Mouse (Mus musculus): Measurements from ENCODE around the gene Ciz1. TPM values are rescaled to one million over a fixed set of nuclear protein-coding genes. Genes with fewer than 3 reads are reported as not detected.
"Not testable (repeated sequence)": the region's sequence is repeated elsewhere in the genome, so short reads cannot be mapped to it uniquely, and the experiment has no call there.

Ciz1 gene
- polyA plus RNA-seq, 1 experiment from 2014 or later = 46.9 TPM

- ATAC-seq (ENCODE audit: low FRiP score); H3K27me3 ChIP-seq (ENCODE audit: control insufficient read depth, insufficient read depth, low read length); H3K27ac ChIP-seq (ENCODE audit: low read depth, low read length); H3K36me3 ChIP-seq (ENCODE audit: control insufficient read depth, insufficient read depth, low read length); DNase-seq (ENCODE audit: low spot score, missing footprints); H3K9me3 ChIP-seq (ENCODE audit: control insufficient read depth, low read length): not testable (repeated sequence)
- 45% methylated on average over 5 of the region's 5 CpGs for WGBS
- H3K4me1 ChIP-seq (ENCODE audit: control insufficient read depth, insufficient read depth, low read length) = peaks cover 13% of the 10 kb centered on the region
- peak overlapping the region; percentile 90 for H3K4me2 ChIP-seq
- peak overlapping the region; percentile 93 for H3K9ac ChIP-seq (ENCODE audit: low read length)
- peak overlapping the region; percentile 79 for H3K4me3 ChIP-seq (ENCODE audit: low read depth, low read length)
Observed at GRCm38 (mm10) chr2:32362274-32362673, 10.1 kb downstream of the Ciz1 start.

- under 1% methylated on average over 53 of the region's 53 CpGs for WGBS
- Histone ChIP-seq H3K27me3 (ENCODE audit: control insufficient read depth, insufficient read depth, low read length) (peaks cover 7% of the 10 kb centered on the region; the same call in 1 of the 2 replicates), H3K4me1 (ENCODE audit: control insufficient read depth, insufficient read depth, low read length) (peaks cover 13% of the 10 kb centered on the region), H3K36me3 (ENCODE audit: control insufficient read depth, insufficient read depth, low read length) (peaks cover 7% of the 10 kb centered on the region), H3K4me2 (peak overlapping the region; percentile 90), H3K4me3 (ENCODE audit: low read depth, low read length) (peak overlapping the region; percentile 79), H3K9me3 (ENCODE audit: control insufficient read depth, low read length) (no peaks in the 10 kb centered on the region), H3K27ac (ENCODE audit: low read depth, low read length) (peak overlapping the region; percentile 64), H3K9ac (ENCODE audit: low read length) (peak overlapping the region; percentile 93)
- ATAC-seq (ENCODE audit: low FRiP score) (peak; percentile 81), DNase-seq (ENCODE audit: low spot score, missing footprints) (peak; percentile 100)
Observed at GRCm38 (mm10) chr2:32362817-32363340, 10.8 kb downstream of the Ciz1 start.

GRCm38 (mm10) chr2:32363376-32364106 is 11.4 kb downstream of the Ciz1 start:
- peak overlapping the region; percentile 64 for H3K27ac ChIP-seq (ENCODE audit: low read depth, low read length)
- H3K9me3 ChIP-seq (ENCODE audit: control insufficient read depth, low read length) = no peaks in the 10 kb centered on the region
- peak overlapping the region; percentile 90 for H3K4me2 ChIP-seq
- DNase-seq (ENCODE audit: low spot score, missing footprints) = peak; percentile 89
- peak overlapping the region; percentile 79 for H3K4me3 ChIP-seq (ENCODE audit: low read depth, low read length)
- H3K27me3 ChIP-seq (ENCODE audit: control insufficient read depth, insufficient read depth, low read length) = peaks cover 7% of the 10 kb centered on the region; the same call in 1 of the 2 replicates
- peak; percentile 31; the same call in 1 of the 2 replicates for ATAC-seq (ENCODE audit: low FRiP score)
- peak overlapping the region; percentile 93 for H3K9ac ChIP-seq (ENCODE audit: low read length)
- peaks cover 7% of the 10 kb centered on the region for H3K36me3 ChIP-seq (ENCODE audit: control insufficient read depth, insufficient read depth, low read length)
- H3K4me1 ChIP-seq (ENCODE audit: control insufficient read depth, insufficient read depth, low read length) = peaks cover 13% of the 10 kb centered on the region
- WGBS = 12% methylated on average over 19 of the region's 19 CpGs

- H3K36me3 ChIP-seq (ENCODE audit: control insufficient read depth, insufficient read depth, low read length) = peaks cover 7% of the 10 kb centered on the region
- 89% methylated on average over 8 of the region's 8 CpGs for WGBS
Observed at GRCm38 (mm10) chr2:32364121-32364520, 12.0 kb downstream of the Ciz1 start.

GRCm38 (mm10) chr2:32367315-32367714 is 15.2 kb downstream of the Ciz1 start:
- Histone ChIP-seq H3K27ac (ENCODE audit: low read depth, low read length) (no peak overlapping the region), H3K27me3 (ENCODE audit: control insufficient read depth, insufficient read depth, low read length) (no peaks in the 10 kb centered on the region), H3K9me3 (ENCODE audit: control insufficient read depth, low read length) (no peaks in the 10 kb centered on the region), H3K4me3 (ENCODE audit: low read depth, low read length) (no peak overlapping the region), H3K4me1 (ENCODE audit: control insufficient read depth, insufficient read depth, low read length) (peaks cover 7% of the 10 kb centered on the region), H3K4me2 (no peak overlapping the region), H3K36me3 (ENCODE audit: control insufficient read depth, insufficient read depth, low read length) (peaks cover 22% of the 10 kb centered on the region), H3K9ac (ENCODE audit: low read length) (no peak overlapping the region)
- DNase-seq (ENCODE audit: low spot score, missing footprints) (no peak), ATAC-seq (ENCODE audit: low FRiP score) (no peak)
- WGBS = 92% methylated on average over 5 of the region's 5 CpGs

More at GRCm38 (mm10) chr2:32364121-32364520, 12.0 kb downstream of the Ciz1 start:
- Histone ChIP-seq H3K4me2 (peak overlapping the region; percentile 90; the same call in 1 of the 2 replicates), H3K4me1 (ENCODE audit: control insufficient read depth, insufficient read depth, low read length) (peaks cover 13% of the 10 kb centered on the region), H3K27me3 (ENCODE audit: control insufficient read depth, insufficient read depth, low read length) (peaks cover 7% of the 10 kb centered on the region; the same call in 1 of the 2 replicates), H3K4me3 (ENCODE audit: low read depth, low read length) (no peak overlapping the region; the same call in 1 of the 2 replicates), H3K9ac (ENCODE audit: low read length) (peak overlapping the region; percentile 93), H3K9me3 (ENCODE audit: control insufficient read depth, low read length) (no peaks in the 10 kb centered on the region), H3K27ac (ENCODE audit: low read depth, low read length) (no peak overlapping the region)
- DNase-seq (ENCODE audit: low spot score, missing footprints) (no peak), ATAC-seq (ENCODE audit: low FRiP score) (no peak)

- H3K9ac ChIP-seq (ENCODE audit: low read length) = no peak overlapping the region
Observed at GRCm38 (mm10) chr2:32374191-32374590, 22.1 kb downstream of the Ciz1 start.

GRCm38 (mm10) chr2:32375317-32375940 is 23.3 kb downstream of the Ciz1 start:
- 90% methylated on average over 13 of the region's 13 CpGs for WGBS
- ATAC-seq (ENCODE audit: low FRiP score) (no peak), DNase-seq (ENCODE audit: low spot score, missing footprints) (no peak)
- H3K36me3 ChIP-seq (ENCODE audit: control insufficient read depth, insufficient read depth, low read length) = peaks cover 26% of the 10 kb centered on the region
- no peak overlapping the region for H3K27ac ChIP-seq (ENCODE audit: low read depth, low read length)
- no peaks in the 10 kb centered on the region for H3K9me3 ChIP-seq (ENCODE audit: control insufficient read depth, low read length)
- no peak overlapping the region for H3K9ac ChIP-seq (ENCODE audit: low read length)
- no peak overlapping the region for H3K4me3 ChIP-seq (ENCODE audit: low read depth, low read length)
- H3K4me2 ChIP-seq = no peak overlapping the region
- no peaks in the 10 kb centered on the region; the same call in 1 of the 2 replicates for H3K27me3 ChIP-seq (ENCODE audit: control insufficient read depth, insufficient read depth, low read length)
- H3K4me1 ChIP-seq (ENCODE audit: control insufficient read depth, insufficient read depth, low read length) = no peaks in the 10 kb centered on the region

More at GRCm38 (mm10) chr2:32374191-32374590, 22.1 kb downstream of the Ciz1 start:
- Histone ChIP-seq H3K4me1 (ENCODE audit: control insufficient read depth, insufficient read depth, low read length) (no peaks in the 10 kb centered on the region), H3K27me3 (ENCODE audit: control insufficient read depth, insufficient read depth, low read length) (no peaks in the 10 kb centered on the region), H3K27ac (ENCODE audit: low read depth, low read length) (no peak overlapping the region), H3K4me2 (no peak overlapping the region), H3K9me3 (ENCODE audit: control insufficient read depth, low read length) (no peaks in the 10 kb centered on the region), H3K4me3 (ENCODE audit: low read depth, low read length) (no peak overlapping the region), H3K36me3 (ENCODE audit: control insufficient read depth, insufficient read depth, low read length) (peaks cover 31% of the 10 kb centered on the region)
- no peak for DNase-seq (ENCODE audit: low spot score, missing footprints)
- 92% methylated on average over 10 of the region's 10 CpGs for WGBS
- ATAC-seq (ENCODE audit: low FRiP score) = no peak

- H3K9me3 ChIP-seq (ENCODE audit: control insufficient read depth, low read length) = no peaks in the 10 kb centered on the region
- H3K4me1 ChIP-seq (ENCODE audit: control insufficient read depth, insufficient read depth, low read length) = peaks cover 5% of the 10 kb centered on the region; the same call in 1 of the 2 replicates
- WGBS = 93% methylated on average over 10 of the region's 10 CpGs
- no peak overlapping the region for H3K4me2 ChIP-seq
- ATAC-seq (ENCODE audit: low FRiP score) = no peak
- peaks cover 18% of the 10 kb centered on the region for H3K36me3 ChIP-seq (ENCODE audit: control insufficient read depth, insufficient read depth, low read length)
- H3K4me3 ChIP-seq (ENCODE audit: low read depth, low read length) = no peak overlapping the region
- DNase-seq (ENCODE audit: low spot score, missing footprints) = no peak
- no peak overlapping the region for H3K9ac ChIP-seq (ENCODE audit: low read length)
- H3K27ac ChIP-seq (ENCODE audit: low read depth, low read length) = no peak overlapping the region
- no peaks in the 10 kb centered on the region; the same call in 1 of the 2 replicates for H3K27me3 ChIP-seq (ENCODE audit: control insufficient read depth, insufficient read depth, low read length)
Observed at GRCm38 (mm10) chr2:32376963-32377362, 24.8 kb downstream of the Ciz1 start.
